Mouse (Mus musculus) heart, embryonic 11.5 days (tissue): ENCODE results near the gene Kdm2a. TPM values are rescaled to one million over a fixed set of nuclear protein-coding genes. Genes with fewer than 3 reads are reported as not detected.
A peak's percentile ranks its signal among the peaks of the same experiment; 100 is the strongest.

Experiments used
- ATAC-seq: fragments of 200-750 bp; cut with Nextera tagmentation; replicated peaks from 2 replicates; pipeline ENCODE4 v1.8.0; 2017; ENCODE audit warnings: moderate library complexity; ENCODE audit not compliant: insufficient number of reproducible peaks, low FRiP score, low TSS enrichment
- H3K27ac ChIP-seq: fragments of 300-500 bp; sonication (generic); 2 replicates; pipeline ENCODE4 v1.5.1; 2014; ENCODE audit warnings: mild to moderate bottlenecking, low read depth, low read length
- H3K27me3 ChIP-seq: fragments of 300-500 bp; sonication (generic); 2 replicates; pipeline ENCODE4 v1.6.1; 2014; ENCODE audit warnings: mild to moderate bottlenecking, low read length, mixed read lengths; ENCODE audit not compliant: control insufficient read depth, insufficient read depth
- H3K36me3 ChIP-seq: fragments of 300-500 bp; sonication (generic); 2 replicates; pipeline ENCODE4 v1.6.1; 2014; ENCODE audit warnings: mild to moderate bottlenecking, low read length, moderate library complexity, mixed read lengths; ENCODE audit not compliant: control insufficient read depth, insufficient read depth
- H3K4me1 ChIP-seq: fragments of 300-500 bp; sonication (generic); 2 replicates; pipeline ENCODE4 v1.6.1; 2014; ENCODE audit warnings: low read length; ENCODE audit not compliant: control insufficient read depth, insufficient read depth
- H3K4me2 ChIP-seq: fragments of 300-500 bp; sonication (generic); 2 replicates; pipeline ENCODE4 v1.6.1; 2014; ENCODE audit warnings: mild to moderate bottlenecking, moderate library complexity
- H3K4me3 ChIP-seq: fragments of 300-500 bp; sonication (generic); 2 replicates; pipeline ENCODE4 v1.5.1; 2014; ENCODE audit warnings: low read depth, low read length
- H3K9ac ChIP-seq: fragments of 300-500 bp; sonication (generic); 2 replicates; pipeline ENCODE4 v1.6.1; 2014; ENCODE audit warnings: mild to moderate bottlenecking, low read depth, low read length, moderate library complexity
- H3K9me3 ChIP-seq: fragments of 300-500 bp; sonication (generic); replicated peaks from 2 replicates; pipeline ENCODE4 v1.6.1; 2016; ENCODE audit warnings: low read length; ENCODE audit not compliant: control insufficient read depth
- WGBS: fragments of 180-500 bp; shearing (Covaris S2); extraction: QIAGEN DNeasy Blood & Tissue Kit; methylation state at CpG from one replicate; pipeline ENCODE4 v1.1.7; 2014; ENCODE audit not compliant: insufficient replicate concordance; 5-methylcytosine and 5-hydroxymethylcytosine counted together
- polyA plus RNA-seq: library from polyadenylated mRNA; unstranded; fragments of >200 nt; fragmentation: Nextera tagmentation; extraction: Ambion mirVana; gene quantifications from 2 replicates; pipeline ENCODE4 v1.2.1, GENCODE M21; 2014

The Kdm2a gene
- polyA plus RNA-seq, 1 experiment from 2014 or later, result 44.9 TPM

GRCm38 (mm10) chr19:4328737-4329304 lies 69.3 kb downstream of the Kdm2a start:
- WGBS, result 95% methylated on average over 8 of the region's 8 CpGs

DNA sequence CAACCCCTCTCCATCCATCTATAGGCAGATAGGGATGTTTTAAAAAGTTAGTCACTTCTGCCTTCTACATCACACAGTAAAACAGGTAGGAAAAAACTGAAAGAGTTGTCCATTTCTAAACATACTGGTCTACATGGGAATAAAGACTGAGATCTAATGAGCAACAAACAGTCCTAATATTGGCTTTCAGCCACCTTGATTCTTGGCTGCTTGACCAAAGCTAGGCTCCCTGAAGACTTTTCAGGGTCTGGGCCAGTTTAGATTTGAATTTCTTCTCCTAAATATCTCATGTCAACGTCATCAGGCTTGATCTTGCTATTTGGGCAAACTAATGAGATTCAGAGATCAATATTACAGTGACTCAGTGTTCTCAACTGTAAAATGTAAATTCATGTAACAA lies 71.2 kb downstream of the Kdm2a start:
- no peaks in the 10 kb centered on the region for H3K9me3 ChIP-seq
- no peak overlapping the region for H3K4me2 ChIP-seq
- H3K9ac ChIP-seq, result no peak overlapping the region
- H3K27me3 ChIP-seq, result no peaks in the 10 kb centered on the region
- 93% methylated on average over 1 of the region's 1 CpGs for WGBS
- no peak for ATAC-seq
- no peak overlapping the region for H3K4me3 ChIP-seq
- peaks cover 4% of the 10 kb centered on the region; the same call in 1 of the 2 replicates for H3K4me1 ChIP-seq
- H3K27ac ChIP-seq, result no peak overlapping the region
- H3K36me3 ChIP-seq, result peaks cover 34% of the 10 kb centered on the region

More at GRCm38 (mm10) chr19:4328737-4329304, 69.3 kb downstream of the Kdm2a start:
- H3K4me3 ChIP-seq, result no peak overlapping the region
- peaks cover 10% of the 10 kb centered on the region; the same call in 1 of the 2 replicates for H3K4me1 ChIP-seq
- no peak overlapping the region for H3K9ac ChIP-seq
- no peak for ATAC-seq
- no peaks in the 10 kb centered on the region for H3K9me3 ChIP-seq
- H3K4me2 ChIP-seq, result no peak overlapping the region
- peaks cover 30% of the 10 kb centered on the region for H3K36me3 ChIP-seq
- H3K27ac ChIP-seq, result no peak overlapping the region
- H3K27me3 ChIP-seq, result no peaks in the 10 kb centered on the region

DNA sequence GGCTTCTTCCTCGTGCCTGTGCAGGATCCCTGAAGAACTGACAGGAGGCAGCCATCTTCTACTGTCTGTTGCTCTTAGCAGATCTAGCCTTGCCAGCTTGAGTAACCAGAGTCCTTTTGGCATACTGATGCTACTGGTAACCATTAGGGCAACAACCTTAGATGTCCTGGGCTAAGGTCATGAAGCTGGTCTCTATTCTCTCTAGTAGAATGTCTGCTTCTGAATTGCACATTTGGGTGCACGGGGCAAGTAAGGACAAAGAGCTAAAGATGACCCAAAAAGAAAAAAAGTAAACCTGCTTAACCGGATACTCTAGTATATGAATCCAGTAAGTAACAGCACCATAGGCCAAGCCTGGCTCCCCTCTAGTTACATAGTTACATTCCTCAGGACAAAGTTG lies 72.0 kb downstream of the Kdm2a start:
- no peaks in the 10 kb centered on the region for H3K27me3 ChIP-seq
- H3K36me3 ChIP-seq, result peaks cover 40% of the 10 kb centered on the region
- H3K9me3 ChIP-seq, result no peaks in the 10 kb centered on the region
- no peak overlapping the region for H3K9ac ChIP-seq
- H3K4me1 ChIP-seq, result no peaks in the 10 kb centered on the region
- WGBS, result 81% methylated on average over 3 of the region's 3 CpGs
- no peak overlapping the region for H3K4me3 ChIP-seq
- H3K4me2 ChIP-seq, result no peak overlapping the region
- H3K27ac ChIP-seq, result no peak overlapping the region
- ATAC-seq, result no peak

GRCm38 (mm10) chr19:4322134-4322533 lies 76.0 kb downstream of the Kdm2a start:
- no peak for ATAC-seq
- no peak overlapping the region for H3K4me3 ChIP-seq
- H3K4me2 ChIP-seq, result no peak overlapping the region
- peaks cover 59% of the 10 kb centered on the region for H3K36me3 ChIP-seq
- no peaks in the 10 kb centered on the region for H3K27me3 ChIP-seq
- H3K9me3 ChIP-seq, result no peaks in the 10 kb centered on the region
- H3K27ac ChIP-seq, result no peak overlapping the region
- WGBS, result 95% methylated on average over 3 of the region's 3 CpGs
- no peak overlapping the region for H3K9ac ChIP-seq
- H3K4me1 ChIP-seq, result peaks cover 8% of the 10 kb centered on the region

DNA sequence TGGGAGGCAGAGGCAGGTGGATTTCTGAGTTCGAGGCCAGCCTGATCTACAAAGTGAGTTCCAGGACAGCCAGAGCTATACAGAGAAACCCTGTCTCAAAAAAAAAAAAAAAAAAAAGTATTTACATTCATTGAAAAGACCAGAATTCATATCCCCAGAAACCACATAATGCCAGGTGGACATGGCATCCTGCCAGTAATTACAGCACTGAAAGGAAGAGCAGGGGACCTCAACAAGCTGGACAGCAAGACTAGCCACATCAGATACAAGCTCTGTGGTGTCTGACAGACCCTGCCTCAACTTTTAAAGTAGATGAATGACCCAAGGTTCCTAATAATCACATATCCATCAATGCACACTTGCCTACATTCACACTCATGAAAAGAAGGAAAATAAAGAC lies 76.5 kb downstream of the Kdm2a start:
- WGBS, result 100% methylated on average over 1 of the region's 1 CpGs
- no peak overlapping the region for H3K4me3 ChIP-seq
- ATAC-seq, result no peak

GRCm38 (mm10) chr19:4319272-4319671 lies 78.8 kb downstream of the Kdm2a start:
- Histone ChIP-seq H3K9ac (no peak overlapping the region), H3K9me3 (no peaks in the 10 kb centered on the region), H3K36me3 (peaks cover 48% of the 10 kb centered on the region), H3K4me1 (peaks cover 8% of the 10 kb centered on the region), H3K4me2 (no peak overlapping the region), H3K27me3 (no peaks in the 10 kb centered on the region), H3K4me3 (no peak overlapping the region), H3K27ac (peak overlapping the region; percentile 12; the same call in 1 of the 2 replicates)
- 82% methylated on average over 4 of the region's 4 CpGs for WGBS
- ATAC-seq, result no peak

More for the DNA sequence above, 76.5 kb downstream of the Kdm2a start:
- no peak overlapping the region for H3K27ac ChIP-seq
- H3K36me3 ChIP-seq, result peaks cover 59% of the 10 kb centered on the region
- H3K4me2 ChIP-seq, result no peak overlapping the region
- no peak overlapping the region for H3K9ac ChIP-seq
- no peaks in the 10 kb centered on the region for H3K9me3 ChIP-seq
- H3K27me3 ChIP-seq, result no peaks in the 10 kb centered on the region
- peaks cover 8% of the 10 kb centered on the region for H3K4me1 ChIP-seq

DNA sequence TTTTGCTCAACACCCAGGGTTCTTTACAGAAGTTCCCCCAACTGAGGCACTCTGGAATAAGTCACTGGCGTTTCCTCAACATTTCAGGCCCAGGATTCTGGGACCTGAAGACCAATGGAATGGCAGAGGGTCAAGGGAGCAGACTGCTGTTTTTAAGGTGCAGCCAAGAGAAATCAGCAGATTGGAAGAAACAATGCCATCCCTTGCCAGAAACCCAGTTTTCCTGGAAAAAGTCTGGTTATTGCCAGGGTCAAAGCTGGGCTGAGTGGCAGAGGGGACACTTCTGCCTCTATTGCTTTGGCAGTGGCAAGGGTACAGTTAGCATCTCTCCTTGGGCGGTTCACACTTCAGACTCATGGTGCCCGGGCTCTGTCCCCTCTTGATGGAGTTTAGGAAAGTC lies 80.9 kb downstream of the Kdm2a start:
- H3K27ac ChIP-seq, result no peak overlapping the region
- H3K9me3 ChIP-seq, result no peaks in the 10 kb centered on the region
- ATAC-seq, result no peak
- H3K27me3 ChIP-seq, result no peaks in the 10 kb centered on the region
- no peak overlapping the region for H3K9ac ChIP-seq
- peaks cover 8% of the 10 kb centered on the region for H3K4me1 ChIP-seq
- H3K36me3 ChIP-seq, result peaks cover 45% of the 10 kb centered on the region
- H3K4me3 ChIP-seq, result no peak overlapping the region
- WGBS, result 83% methylated on average over 3 of the region's 3 CpGs
- no peak overlapping the region for H3K4me2 ChIP-seq

GRCm38 (mm10) chr19:4315223-4315944 lies 82.7 kb downstream of the Kdm2a start:
- H3K27me3 ChIP-seq, result no peaks in the 10 kb centered on the region
- no peak overlapping the region for H3K9ac ChIP-seq
- 0 out of 2 replicates have a peak, but pooled peaks have one; percentile 20 for ATAC-seq
- WGBS, result 70% methylated on average over 6 of the region's 6 CpGs
- peaks cover 33% of the 10 kb centered on the region for H3K36me3 ChIP-seq
- H3K4me3 ChIP-seq, result no peak overlapping the region
- no peak overlapping the region for H3K4me2 ChIP-seq
- H3K9me3 ChIP-seq, result no peaks in the 10 kb centered on the region
- H3K4me1 ChIP-seq, result peaks cover 8% of the 10 kb centered on the region
- H3K27ac ChIP-seq, result no peak overlapping the region

- no peaks in the 10 kb centered on the region for H3K36me3 ChIP-seq
- ATAC-seq, result no peak
- no peak overlapping the region for H3K9ac ChIP-seq
- H3K4me3 ChIP-seq, result no peak overlapping the region
- no peak overlapping the region for H3K27ac ChIP-seq
- H3K4me2 ChIP-seq, result no peak overlapping the region
- no peaks in the 10 kb centered on the region for H3K9me3 ChIP-seq
- H3K27me3 ChIP-seq, result no peaks in the 10 kb centered on the region
- H3K4me1 ChIP-seq, result peaks cover 8% of the 10 kb centered on the region
These were observed 88.3 kb downstream of the Kdm2a start for GRCm38 (mm10) chr19:4309776-4310185.
